Mouse (Mus musculus): Measurements from ENCODE around the gene Phf2. TPM values are rescaled to one million over a fixed set of nuclear protein-coding genes. Genes with fewer than 3 reads are reported as not detected.

Phf2 gene
- polyA plus RNA-seq (2012) = 2.9 and 3.1 TPM in 2 replicates

- H3K27me3 ChIP-seq (ENCODE audit: control insufficient read depth) = no peaks in the 10 kb centered on the region; the same call in 1 of the 2 replicates
- H3K4me3 ChIP-seq (replicated peaks) = peak within 1 kb of the TSS; percentile 83
- peaks cover 3% of the 10 kb centered on the region for H3K36me3 ChIP-seq (ENCODE audit: control insufficient read depth)
- peaks cover 42% of the 10 kb centered on the region for H3K4me1 ChIP-seq (ENCODE audit: control insufficient read depth)
- H3K9me3 ChIP-seq (ENCODE audit: control insufficient read depth, low read length) = no peaks in the 10 kb centered on the region
- no peak for TF ChIP-seq TAL1 (IDR thresholded peaks at IDR 0.05; ENCODE audit: low read length)
- TF ChIP-seq GATA1 (IDR thresholded peaks at IDR 0.05; ENCODE audit: low read length) = no peak
Measured at GRCm38 (mm10) chr13:48870771-48871731, at the start of gene Phf2. Gene Phf2 (minus strand): TSS chr13:48871119.

- H3K9me3 ChIP-seq (ENCODE audit: control insufficient read depth, low read length) = no peaks in the 10 kb centered on the region
- H3K36me3 ChIP-seq (ENCODE audit: control insufficient read depth) = peaks cover 94% of the 10 kb centered on the region
- no peaks in the 10 kb centered on the region for H3K27me3 ChIP-seq (ENCODE audit: control insufficient read depth)
- TF ChIP-seq GATA1 (IDR thresholded peaks at IDR 0.05; ENCODE audit: low read length) = no peak
- no peak for TF ChIP-seq TAL1 (IDR thresholded peaks at IDR 0.05; ENCODE audit: low read length)
- no peaks in the 10 kb centered on the region for H3K4me1 ChIP-seq (ENCODE audit: control insufficient read depth)
- no peak overlapping the region for H3K4me3 ChIP-seq (replicated peaks)
Measured at GRCm38 (mm10) chr13:48919756-48920415, 49.0 kb upstream of the Phf2 start.

- TF ChIP-seq GATA1 (IDR thresholded peaks at IDR 0.05; ENCODE audit: low read length) (no peak), TAL1 (IDR thresholded peaks at IDR 0.05; ENCODE audit: low read length) (no peak)
- no peaks in the 10 kb centered on the region for H3K27me3 ChIP-seq (ENCODE audit: control insufficient read depth)
- no peaks in the 10 kb centered on the region for H3K9me3 ChIP-seq (ENCODE audit: control insufficient read depth, low read length)
- peaks cover 95% of the 10 kb centered on the region for H3K36me3 ChIP-seq (ENCODE audit: control insufficient read depth)
- no peaks in the 10 kb centered on the region for H3K4me1 ChIP-seq (ENCODE audit: control insufficient read depth)
- H3K4me3 ChIP-seq (replicated peaks) = no peak overlapping the region
Measured at GRCm38 (mm10) chr13:48917113-48917599, 46.2 kb upstream of the Phf2 start.

GRCm38 (mm10) chr13:48913680-48914079, 42.8 kb upstream of the Phf2 start:
- H3K9me3 ChIP-seq (ENCODE audit: control insufficient read depth, low read length) = no peaks in the 10 kb centered on the region

GRCm38 (mm10) chr13:48913141-48913540, 42.2 kb upstream of the Phf2 start:
- Histone ChIP-seq H3K9me3 (ENCODE audit: control insufficient read depth, low read length) (no peaks in the 10 kb centered on the region), H3K4me1 (ENCODE audit: control insufficient read depth) (no peaks in the 10 kb centered on the region), H3K4me3 (replicated peaks) (no peak overlapping the region), H3K36me3 (ENCODE audit: control insufficient read depth) (peaks cover 97% of the 10 kb centered on the region), H3K27me3 (ENCODE audit: control insufficient read depth) (no peaks in the 10 kb centered on the region)
- no peak for TF ChIP-seq GATA1 (IDR thresholded peaks at IDR 0.05; ENCODE audit: low read length)
- no peak for TF ChIP-seq TAL1 (IDR thresholded peaks at IDR 0.05; ENCODE audit: low read length)

More at GRCm38 (mm10) chr13:48913680-48914079, 42.8 kb upstream of the Phf2 start:
- Histone ChIP-seq H3K4me3 (replicated peaks) (no peak overlapping the region), H3K27me3 (ENCODE audit: control insufficient read depth) (no peaks in the 10 kb centered on the region), H3K36me3 (ENCODE audit: control insufficient read depth) (peaks cover 95% of the 10 kb centered on the region), H3K4me1 (ENCODE audit: control insufficient read depth) (no peaks in the 10 kb centered on the region)
- TF ChIP-seq TAL1 (IDR thresholded peaks at IDR 0.05; ENCODE audit: low read length) = no peak
- no peak for TF ChIP-seq GATA1 (IDR thresholded peaks at IDR 0.05; ENCODE audit: low read length)

- Histone ChIP-seq H3K4me3 (replicated peaks) (no peak overlapping the region), H3K4me1 (ENCODE audit: control insufficient read depth) (no peaks in the 10 kb centered on the region), H3K36me3 (ENCODE audit: control insufficient read depth) (peaks cover 99% of the 10 kb centered on the region), H3K9me3 (ENCODE audit: control insufficient read depth, low read length) (no peaks in the 10 kb centered on the region), H3K27me3 (ENCODE audit: control insufficient read depth) (no peaks in the 10 kb centered on the region)
- TF ChIP-seq GATA1 (IDR thresholded peaks at IDR 0.05; ENCODE audit: low read length) = no peak
- no peak for TF ChIP-seq TAL1 (IDR thresholded peaks at IDR 0.05; ENCODE audit: low read length)
Measured at GRCm38 (mm10) chr13:48911426-48911825, 40.5 kb upstream of the Phf2 start.

- TF ChIP-seq GATA1 (IDR thresholded peaks at IDR 0.05; ENCODE audit: low read length) (no peak), TAL1 (IDR thresholded peaks at IDR 0.05; ENCODE audit: low read length) (no peak)
- Histone ChIP-seq H3K36me3 (ENCODE audit: control insufficient read depth) (peaks cover 98% of the 10 kb centered on the region), H3K4me3 (replicated peaks) (no peak overlapping the region), H3K4me1 (ENCODE audit: control insufficient read depth) (no peaks in the 10 kb centered on the region), H3K27me3 (ENCODE audit: control insufficient read depth) (no peaks in the 10 kb centered on the region), H3K9me3 (ENCODE audit: control insufficient read depth, low read length) (no peaks in the 10 kb centered on the region)
Measured at GRCm38 (mm10) chr13:48905458-48905857, 34.5 kb upstream of the Phf2 start.

GRCm38 (mm10) chr13:48895376-48895775, 24.5 kb upstream of the Phf2 start:
- Histone ChIP-seq H3K4me1 (ENCODE audit: control insufficient read depth) (no peaks in the 10 kb centered on the region), H3K36me3 (ENCODE audit: control insufficient read depth) (peaks cover 96% of the 10 kb centered on the region), H3K4me3 (replicated peaks) (no peak overlapping the region), H3K9me3 (ENCODE audit: control insufficient read depth, low read length) (no peaks in the 10 kb centered on the region), H3K27me3 (ENCODE audit: control insufficient read depth) (no peaks in the 10 kb centered on the region)
- TF ChIP-seq GATA1 (IDR thresholded peaks at IDR 0.05; ENCODE audit: low read length) (no peak), TAL1 (IDR thresholded peaks at IDR 0.05; ENCODE audit: low read length) (no peak)

Measured in erythroblast, embryonic 14.5 days (primary cell).